ENCODE assay signal across 8 mouse cellular contexts in the genomic region with DNA sequence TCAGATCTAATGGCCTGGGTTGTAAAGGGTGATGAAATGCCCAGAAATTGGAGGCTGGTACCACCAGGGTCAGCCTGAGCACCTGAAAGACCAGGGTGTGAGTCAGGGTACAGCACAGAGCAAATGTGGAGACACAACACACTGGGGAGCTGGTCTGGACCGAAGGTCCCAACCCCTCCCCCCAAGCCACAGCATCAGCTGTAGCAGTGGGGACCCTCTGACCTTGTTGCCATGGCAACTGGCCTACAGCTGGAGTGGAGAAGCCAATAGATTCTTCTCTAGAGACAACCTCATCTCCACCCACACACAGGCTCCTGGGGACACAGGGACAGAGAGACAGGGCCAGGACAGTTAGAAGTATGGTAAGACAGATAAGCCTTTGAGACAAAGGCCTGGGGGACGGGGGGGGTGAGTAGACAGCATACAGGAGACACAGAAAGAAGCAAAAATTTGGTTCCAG. TPM values are rescaled to one million over a fixed set of nuclear protein-coding genes. Genes with fewer than 3 reads are reported as not detected.
A peak's percentile ranks its signal among the peaks of the same experiment; 100 is the strongest.
DNase-seq lines count a peak whose midpoint lies in the region; ATAC-seq and TF ChIP-seq lines count a peak whose summit lies in the region.

No protein-coding gene starts in this region.

- H3K4me3 ChIP-seq in kidney, postnatal 0 days (replicated peaks; ENCODE audit: low read depth, low read length): no peak overlapping the region
- no peak overlapping the region for H3K4me3 ChIP-seq in forebrain, embryonic 12.5 days (replicated peaks)
- H3K4me3 ChIP-seq in liver, embryonic 11.5 days (ENCODE audit: low read depth, low read length): no peak overlapping the region
- no peak overlapping the region for H3K4me3 ChIP-seq in small intestine, adult 2 months (ENCODE audit: low read depth, low read length)

- no peaks in the 10 kb centered on the region for H3K36me3 ChIP-seq in kidney, postnatal 0 days (ENCODE audit: insufficient read depth, low read length)
- no peaks in the 10 kb centered on the region for H3K36me3 ChIP-seq in forebrain, embryonic 12.5 days (replicated peaks)
- H3K36me3 ChIP-seq in liver, embryonic 11.5 days (ENCODE audit: control insufficient read depth, insufficient read depth, low read length): no peaks in the 10 kb centered on the region
- H3K36me3 ChIP-seq in small intestine, adult 2 months (ENCODE audit: control insufficient read depth, insufficient read depth, low read length): no peaks in the 10 kb centered on the region

- H3K27me3 ChIP-seq in kidney, postnatal 0 days (ENCODE audit: insufficient read depth, low read length): no peaks in the 10 kb centered on the region
- H3K27me3 ChIP-seq in forebrain, embryonic 12.5 days: peaks cover 15% of the 10 kb centered on the region
- peaks cover 19% of the 10 kb centered on the region for H3K27me3 ChIP-seq in liver, embryonic 11.5 days (replicated peaks; ENCODE audit: control insufficient read depth, insufficient read depth, low read length)
- H3K27me3 ChIP-seq in small intestine, adult 2 months (ENCODE audit: control insufficient read depth, insufficient read depth, low read length): no peaks in the 10 kb centered on the region; the same call in 1 of the 2 replicates

- H3K9ac ChIP-seq in kidney, postnatal 0 days (ENCODE audit: low read depth, low read length): no peak overlapping the region
- H3K9ac ChIP-seq in forebrain, embryonic 12.5 days: peak overlapping the region; percentile 50
- H3K9ac ChIP-seq in liver, embryonic 11.5 days (ENCODE audit: low read depth, low read length): no peak overlapping the region

- no peak for TF ChIP-seq CTCF in kidney, postnatal 0 days (IDR thresholded peaks at IDR 0.05; ENCODE audit: low read depth)
- TF ChIP-seq CTCF in small intestine, adult 2 months (IDR thresholded peaks at IDR 0.05; ENCODE audit: extremely low read depth, insufficient read length, insufficient replicate concordance, low read depth, low read length): no peak

- ATAC-seq in kidney, postnatal 0 days (replicated peaks; ENCODE audit: low FRiP score, low read depth): no peak; the same call in 1 of the 2 replicates
- ATAC-seq in forebrain, embryonic 12.5 days (ENCODE audit: low FRiP score): peak; percentile 73
- peak; percentile 68 for ATAC-seq in liver, embryonic 11.5 days (replicated peaks; ENCODE audit: low FRiP score)

- H3K4me2 ChIP-seq in kidney, postnatal 0 days (ENCODE audit: low read length): peak overlapping the region; percentile 35
- peak overlapping the region; percentile 33 for H3K4me2 ChIP-seq in forebrain, embryonic 12.5 days
- peak overlapping the region; percentile 34 for H3K4me2 ChIP-seq in liver, embryonic 11.5 days

- H3K4me1 ChIP-seq in kidney, postnatal 0 days (replicated peaks; ENCODE audit: insufficient read depth, low read length): peaks cover 19% of the 10 kb centered on the region
- H3K4me1 ChIP-seq in forebrain, embryonic 12.5 days: peaks cover 63% of the 10 kb centered on the region
- peaks cover 45% of the 10 kb centered on the region for H3K4me1 ChIP-seq in liver, embryonic 11.5 days (replicated peaks; ENCODE audit: control insufficient read depth, insufficient read depth, low read length)
- H3K4me1 ChIP-seq in small intestine, adult 2 months (ENCODE audit: control insufficient read depth, insufficient read depth, insufficient read length, low read length): peaks cover 15% of the 10 kb centered on the region

- no peaks in the 10 kb centered on the region for H3K9me3 ChIP-seq in kidney, postnatal 0 days (replicated peaks; ENCODE audit: low read length)
- no peaks in the 10 kb centered on the region for H3K9me3 ChIP-seq in forebrain, embryonic 12.5 days
- H3K9me3 ChIP-seq in liver, embryonic 11.5 days (ENCODE audit: control insufficient read depth, low read length): no peaks in the 10 kb centered on the region

- no peak for TF ChIP-seq POLR2A in small intestine, adult 2 months (IDR thresholded peaks at IDR 0.05; ENCODE audit: low read depth, low read length)

- peak; percentile 57 for DNase-seq in kidney, postnatal 0 days (ENCODE audit: low spot score)
- DNase-seq in kidney, postnatal 36 days: no peak
- DNase-seq in liver, embryonic 11.5 days (ENCODE audit: low spot score): peak; percentile 60
- no peak for DNase-seq in spleen, postnatal 36 days (ENCODE audit: low spot score in 2 of 2)
- no peak for DNase-seq in urinary bladder, postnatal 14 days (ENCODE audit: low spot score)
- no peak for DNase-seq in right cerebral cortex, postnatal 14 days

- peak overlapping the region; percentile 57 for H3K27ac ChIP-seq in kidney, postnatal 0 days
- H3K27ac ChIP-seq in forebrain, embryonic 12.5 days: peak overlapping the region; percentile 96
- peak overlapping the region; percentile 53; the same call in 1 of the 2 replicates for H3K27ac ChIP-seq in liver, embryonic 11.5 days (ENCODE audit: low read depth, low read length)
- H3K27ac ChIP-seq in small intestine, adult 2 months (ENCODE audit: insufficient read depth, low read depth, low read length): peak overlapping the region; percentile 20; the same call in 1 of the 2 replicates

- WGBS in kidney, postnatal 0 days: 12% methylated on average over 2 of the region's 2 CpGs
- WGBS in forebrain, embryonic 12.5 days: 4% methylated on average over 2 of the region's 2 CpGs
- 32% methylated on average over 2 of the region's 2 CpGs for WGBS in liver, embryonic 11.5 days
- WGBS in small intestine, adult 2 months: 48% methylated on average over 2 of the region's 2 CpGs

RNA-seq across cellular contexts. Expression of a gene that starts 7.4 kb away (rescaled TPM):
- polyA plus RNA-seq in kidney, postnatal 0 days (2015; fragmentation: Nextera tagmentation; extraction: Ambion mirVana): 3.9 and 4.4 TPM in 2 replicates
- 9.8 and 10.1 TPM in 2 replicates for polyA plus RNA-seq in forebrain, embryonic 12.5 days (2016; fragmentation: Nextera tagmentation; extraction: Ambion mirVana)
- polyA plus RNA-seq in liver, embryonic 11.5 days (2014; fragmentation: Nextera tagmentation; extraction: Ambion mirVana): 2.5 and 3.8 TPM in 2 replicates
- 21.9 and 26.3 TPM in 2 replicates for polyA plus RNA-seq in small intestine, adult 2 months (2012; rRNA removed)

RNA-seq across cellular contexts. Expression of a gene that starts 20.6 kb away (rescaled TPM):
- polyA plus RNA-seq in kidney, postnatal 0 days (2015; fragmentation: Nextera tagmentation; extraction: Ambion mirVana): 12.8 and 14.0 TPM in 2 replicates
- polyA plus RNA-seq in forebrain, embryonic 12.5 days (2016; fragmentation: Nextera tagmentation; extraction: Ambion mirVana): 7.1 and 7.2 TPM in 2 replicates
- 6.4 and 7.2 TPM in 2 replicates for polyA plus RNA-seq in liver, embryonic 11.5 days (2014; fragmentation: Nextera tagmentation; extraction: Ambion mirVana)
- 2.8 and 4.0 TPM in 2 replicates for polyA plus RNA-seq in small intestine, adult 2 months (2012; rRNA removed)

RNA-seq across cellular contexts. Expression of a gene that starts 47.9 kb away (rescaled TPM):
- 0.59 and 0.60 TPM in 2 replicates for polyA plus RNA-seq in kidney, postnatal 0 days (2015; fragmentation: Nextera tagmentation; extraction: Ambion mirVana)
- 0.34 and 0.53 TPM in 2 replicates for polyA plus RNA-seq in forebrain, embryonic 12.5 days (2016; fragmentation: Nextera tagmentation; extraction: Ambion mirVana)
- 0.75 and 1.0 TPM in 2 replicates for polyA plus RNA-seq in liver, embryonic 11.5 days (2014; fragmentation: Nextera tagmentation; extraction: Ambion mirVana)
- 0.43 and 1.9 TPM in 2 replicates for polyA plus RNA-seq in small intestine, adult 2 months (2012; rRNA removed)

RNA-seq across cellular contexts. Expression of a gene that starts 49.5 kb away (rescaled TPM):
- 48.6 and 51.7 TPM in 2 replicates for polyA plus RNA-seq in kidney, postnatal 0 days (2015; fragmentation: Nextera tagmentation; extraction: Ambion mirVana)
- polyA plus RNA-seq in forebrain, embryonic 12.5 days (2016; fragmentation: Nextera tagmentation; extraction: Ambion mirVana): 43.6 and 47.4 TPM in 2 replicates
- 54.6 and 55.2 TPM in 2 replicates for polyA plus RNA-seq in liver, embryonic 11.5 days (2014; fragmentation: Nextera tagmentation; extraction: Ambion mirVana)
- 53.2 and 83.7 TPM in 2 replicates for polyA plus RNA-seq in small intestine, adult 2 months (2012; rRNA removed)

Comparison
In these comparisons a context has a peak if more than half of its experiments do, and no peak if none do; other contexts are left out.
1. DNase-seq: peak in kidney, postnatal 0 days (single experiment) and liver, embryonic 11.5 days (single experiment); none in kidney, postnatal 36 days (0 of 2), spleen, postnatal 36 days (0 of 2), urinary bladder, postnatal 14 days (single experiment) and right cerebral cortex, postnatal 14 days (single experiment).
2. H3K27ac ChIP-seq: peak in every context shown above with its lines; median percentile 96 in forebrain, embryonic 12.5 days; 57 in kidney, postnatal 0 days; 53 in liver, embryonic 11.5 days; 20 in small intestine, adult 2 months.
3. Peak in every context shown above with its lines, with median percentiles within 50 percentile points of each other: H3K4me2 ChIP-seq.